Mouse (Mus musculus) heart, embryonic 11.5 days (tissue): ENCODE results near the gene Tfrc. TPM values are rescaled to one million over a fixed set of nuclear protein-coding genes. Genes with fewer than 3 reads are reported as not detected.

Source experiments
- ATAC-seq: fragments of 200-750 bp; cut with Nextera tagmentation; replicated peaks from 2 replicates; pipeline ENCODE4 v1.8.0; 2017; ENCODE audit warnings: moderate library complexity; ENCODE audit not compliant: insufficient number of reproducible peaks, low FRiP score, low TSS enrichment
- H3K27ac ChIP-seq: fragments of 300-500 bp; sonication (generic); 2 replicates; pipeline ENCODE4 v1.5.1; 2014; ENCODE audit warnings: mild to moderate bottlenecking, low read depth, low read length
- H3K27me3 ChIP-seq: fragments of 300-500 bp; sonication (generic); 2 replicates; pipeline ENCODE4 v1.6.1; 2014; ENCODE audit warnings: mild to moderate bottlenecking, low read length, mixed read lengths; ENCODE audit not compliant: control insufficient read depth, insufficient read depth
- H3K36me3 ChIP-seq: fragments of 300-500 bp; sonication (generic); 2 replicates; pipeline ENCODE4 v1.6.1; 2014; ENCODE audit warnings: mild to moderate bottlenecking, low read length, moderate library complexity, mixed read lengths; ENCODE audit not compliant: control insufficient read depth, insufficient read depth
- H3K4me1 ChIP-seq: fragments of 300-500 bp; sonication (generic); 2 replicates; pipeline ENCODE4 v1.6.1; 2014; ENCODE audit warnings: low read length; ENCODE audit not compliant: control insufficient read depth, insufficient read depth
- H3K4me2 ChIP-seq: fragments of 300-500 bp; sonication (generic); 2 replicates; pipeline ENCODE4 v1.6.1; 2014; ENCODE audit warnings: mild to moderate bottlenecking, moderate library complexity
- H3K4me3 ChIP-seq: fragments of 300-500 bp; sonication (generic); 2 replicates; pipeline ENCODE4 v1.5.1; 2014; ENCODE audit warnings: low read depth, low read length
- H3K9ac ChIP-seq: fragments of 300-500 bp; sonication (generic); 2 replicates; pipeline ENCODE4 v1.6.1; 2014; ENCODE audit warnings: mild to moderate bottlenecking, low read depth, low read length, moderate library complexity
- H3K9me3 ChIP-seq: fragments of 300-500 bp; sonication (generic); replicated peaks from 2 replicates; pipeline ENCODE4 v1.6.1; 2016; ENCODE audit warnings: low read length; ENCODE audit not compliant: control insufficient read depth
- WGBS: fragments of 180-500 bp; shearing (Covaris S2); extraction: QIAGEN DNeasy Blood & Tissue Kit; methylation state at CpG from one replicate; pipeline ENCODE4 v1.1.7; 2014; ENCODE audit not compliant: insufficient replicate concordance; 5-methylcytosine and 5-hydroxymethylcytosine counted together
- polyA plus RNA-seq: library from polyadenylated mRNA; unstranded; fragments of >200 nt; fragmentation: Nextera tagmentation; extraction: Ambion mirVana; gene quantifications from 2 replicates; pipeline ENCODE4 v1.2.1, GENCODE M21; 2014

Gene Tfrc
- polyA plus RNA-seq, 1 experiment from 2014 or later = 66.7 TPM

DNA sequence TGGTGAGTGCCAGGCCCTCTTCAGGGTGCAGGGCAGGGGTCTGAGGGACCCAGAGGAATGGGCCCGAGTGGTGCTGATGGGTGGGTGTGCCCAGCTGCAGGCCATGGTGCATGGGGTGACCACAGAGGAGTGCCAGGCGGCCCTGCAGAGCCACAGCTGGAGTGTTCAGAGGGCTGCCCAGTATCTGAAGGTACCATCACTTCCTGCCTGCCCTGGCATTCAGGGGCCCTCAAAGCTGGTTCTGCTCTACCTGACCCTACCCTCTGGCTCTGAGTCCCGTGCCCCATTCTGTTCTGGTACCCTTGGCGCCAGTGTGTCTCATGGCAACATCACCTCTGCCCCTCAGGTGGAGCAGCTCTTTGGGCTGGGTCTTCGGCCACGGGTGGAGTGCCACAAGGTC lies 72.1 kb downstream of the Tfrc start:
- 0 out of 2 replicates have a peak, but pooled peaks cover 2% of the 10 kb centered on the region for H3K27me3 ChIP-seq
- H3K36me3 ChIP-seq = peaks cover 17% of the 10 kb centered on the region

DNA sequence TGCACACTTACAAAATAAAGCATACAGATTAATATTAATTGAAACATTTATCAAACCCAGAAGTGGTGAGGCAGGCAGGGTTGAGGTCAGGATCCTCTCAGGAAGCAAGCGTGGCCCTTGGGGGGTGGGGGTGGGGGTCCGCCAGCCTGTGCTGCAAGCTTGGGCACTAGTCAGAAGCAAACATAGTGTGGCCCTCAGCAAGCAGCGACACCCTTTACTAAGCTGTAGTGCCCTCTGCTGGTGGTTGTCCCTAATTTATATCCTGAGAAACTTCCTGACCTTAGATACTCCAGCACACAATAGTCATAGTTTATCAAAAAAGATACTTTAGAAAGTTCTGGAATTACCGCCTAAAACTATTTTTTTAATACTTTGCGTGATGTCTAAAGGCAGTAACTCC lies 73.5 kb downstream of the Tfrc start:
- H3K36me3 ChIP-seq = peaks cover 14% of the 10 kb centered on the region
- H3K27ac ChIP-seq = no peak overlapping the region
- H3K9me3 ChIP-seq = no peaks in the 10 kb centered on the region
- no peak overlapping the region for H3K9ac ChIP-seq
- peaks cover 4% of the 10 kb centered on the region; the same call in 1 of the 2 replicates for H3K4me1 ChIP-seq
- no peaks in the 10 kb centered on the region for H3K27me3 ChIP-seq
- WGBS = 31% methylated on average over 5 of the region's 5 CpGs
- H3K4me3 ChIP-seq = no peak overlapping the region
- H3K4me2 ChIP-seq = no peak overlapping the region
- no peak for ATAC-seq

More for the DNA sequence above, 72.1 kb downstream of the Tfrc start:
- no peak overlapping the region for H3K27ac ChIP-seq
- 0 out of 2 replicates have a peak, but pooled peaks have one; percentile 23 for ATAC-seq
- peaks cover 7% of the 10 kb centered on the region; the same call in 1 of the 2 replicates for H3K4me1 ChIP-seq
- H3K4me2 ChIP-seq = no peak overlapping the region
- H3K4me3 ChIP-seq = no peak overlapping the region
- 88% methylated on average over 6 of the region's 6 CpGs for WGBS
- H3K9ac ChIP-seq = no peak overlapping the region
- H3K9me3 ChIP-seq = no peaks in the 10 kb centered on the region

Other genes starting within 250 kb of the Tfrc start
- gene Tm4sf19, start 208.4 kb upstream of the Tfrc start, polyA plus RNA-seq = not detected in 2 replicates
- 25.4 and 26.0 TPM in 2 replicates for gene Tctex1d2, start 189.2 kb upstream of the Tfrc start, polyA plus RNA-seq
- gene Pcyt1a, start 178.0 kb upstream of the Tfrc start, polyA plus RNA-seq = 38.0 and 41.8 TPM in 2 replicates
- 3.2 and 3.8 TPM in 2 replicates for gene Slc51a, start 121.0 kb upstream of the Tfrc start, polyA plus RNA-seq
- gene Zdhhc19, start 112.7 kb upstream of the Tfrc start, polyA plus RNA-seq = 0.27 TPM in 1 of 2 replicates, not detected in the other
- gene Tnk2, start 35.0 kb downstream of the Tfrc start, polyA plus RNA-seq = 6.9 and 7.8 TPM in 2 replicates
- 0.13 and 0.44 TPM in 2 replicates for gene Muc4, start 127.0 kb downstream of the Tfrc start, polyA plus RNA-seq
- 0.21 TPM in 1 of 2 replicates, not detected in the other for gene Muc20, start 188.5 kb downstream of the Tfrc start, polyA plus RNA-seq
- gene Smbd1, start 201.6 kb downstream of the Tfrc start, polyA plus RNA-seq = not detected in 2 replicates